Mouse (Mus musculus) liver, adult 2 months (tissue): Measurements from ENCODE around the gene Adamts13.

Experiments used
- CTCF ChIP-seq: fragments of 200-500 bp; IDR thresholded peaks from 2 replicates; pipeline ENCODE4 v1.5.1; 2011; ENCODE audit warnings: low read depth, low read length, control low read depth
- POLR2A ChIP-seq: fragments of 200-500 bp; IDR thresholded peaks from 2 replicates; pipeline ENCODE4 v1.6.1; 2011; ENCODE audit warnings: low read length, control low read depth; ENCODE audit not compliant: insufficient read depth; ENCODE audit errors: extremely low read depth

DNA sequence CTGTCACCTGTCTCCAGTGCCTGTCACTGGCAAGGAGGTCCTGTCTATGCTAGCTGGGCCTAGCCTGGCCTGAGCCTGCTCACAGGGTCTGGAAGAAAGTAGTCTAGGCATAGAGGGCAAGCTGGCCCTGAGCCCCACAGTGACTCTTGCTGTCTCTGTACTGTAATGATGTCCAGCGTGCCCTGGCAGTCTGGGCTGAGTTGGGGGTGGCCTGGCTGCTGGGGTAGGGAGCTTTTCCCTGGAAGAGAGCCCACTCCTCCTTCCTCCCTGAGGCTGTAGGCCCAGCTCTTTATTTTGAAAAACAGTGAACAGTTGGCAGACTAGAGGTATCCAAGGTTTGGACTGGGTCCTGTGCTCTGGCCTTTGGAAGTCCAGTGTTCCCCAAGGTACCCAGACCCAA, 47.9 kb downstream of the Adamts13 start:
- TF ChIP-seq POLR2A (no peak), CTCF (no peak)
